Mouse (Mus musculus): ENCODE results near the gene Axdnd1. TPM values are rescaled to one million over a fixed set of nuclear protein-coding genes. Genes with fewer than 3 reads are reported as not detected.
"Not testable (repeated sequence)": the region's sequence is repeated elsewhere in the genome, so short reads cannot be mapped to it uniquely, and the experiment has no call there.

Gene Axdnd1
- total RNA-seq, 1 experiment from 2014 or later = 2.9 TPM

DNA sequence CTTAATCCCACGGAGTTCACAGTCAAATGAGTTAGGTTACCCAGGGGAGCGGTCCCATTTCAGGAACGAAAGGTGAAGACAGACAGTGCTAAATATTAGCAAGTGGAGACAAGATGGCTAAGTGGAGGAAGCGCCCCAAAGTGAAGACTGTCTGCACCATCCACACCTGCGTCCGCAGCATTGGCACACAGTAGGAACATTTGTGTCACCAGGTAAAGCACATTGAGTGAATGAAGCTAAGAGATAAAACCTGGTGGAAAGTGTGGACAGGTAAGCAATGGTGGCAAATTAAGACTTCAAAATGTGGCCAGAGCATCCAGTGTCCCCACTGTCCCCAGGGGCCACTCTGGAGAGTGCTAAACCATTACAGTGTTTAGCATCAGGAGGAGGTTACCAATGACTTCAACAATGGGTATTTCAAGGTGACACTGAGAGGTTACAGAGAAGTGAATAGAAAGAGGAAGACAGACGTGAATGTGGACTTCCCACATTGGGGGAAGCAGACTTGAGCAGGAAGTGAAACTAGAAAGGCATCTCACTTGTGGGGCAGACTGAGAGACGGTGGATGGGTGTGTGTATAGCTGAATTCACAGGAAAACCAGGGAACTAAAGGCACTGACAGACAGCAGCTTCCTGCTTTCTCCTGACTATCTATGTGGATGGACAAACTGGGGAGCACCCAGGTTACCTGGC lies 16.2 kb upstream of the Axdnd1 start:
- no peak for DNase-seq

- DNase-seq = no peak
Observed at GRCm38 (mm10) chr1:156433497-156433896, 12.5 kb upstream of the Axdnd1 start.

GRCm38 (mm10) chr1:156432498-156432897 lies 11.5 kb upstream of the Axdnd1 start:
- DNase-seq = no peak

DNA sequence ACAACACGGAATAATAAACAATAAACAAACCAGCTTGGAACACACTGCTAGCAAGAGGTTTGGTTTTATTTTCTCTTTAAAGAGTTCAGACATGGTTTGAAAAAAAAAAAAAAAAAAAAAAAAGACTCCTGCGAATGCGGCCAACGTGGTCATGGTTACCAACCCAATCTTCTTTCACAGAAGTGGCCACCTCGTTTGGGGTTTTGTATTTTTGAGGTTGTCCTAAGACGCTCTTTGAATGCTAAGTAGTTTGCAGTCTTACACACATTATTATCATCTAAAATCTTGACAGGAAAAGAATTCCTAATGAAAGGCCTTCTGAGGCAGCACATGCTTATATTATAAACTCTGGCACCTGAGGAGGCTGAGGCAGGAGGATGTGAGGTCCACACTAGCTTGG lies 7.5 kb upstream of the Axdnd1 start:
- no peak for DNase-seq

DNA sequence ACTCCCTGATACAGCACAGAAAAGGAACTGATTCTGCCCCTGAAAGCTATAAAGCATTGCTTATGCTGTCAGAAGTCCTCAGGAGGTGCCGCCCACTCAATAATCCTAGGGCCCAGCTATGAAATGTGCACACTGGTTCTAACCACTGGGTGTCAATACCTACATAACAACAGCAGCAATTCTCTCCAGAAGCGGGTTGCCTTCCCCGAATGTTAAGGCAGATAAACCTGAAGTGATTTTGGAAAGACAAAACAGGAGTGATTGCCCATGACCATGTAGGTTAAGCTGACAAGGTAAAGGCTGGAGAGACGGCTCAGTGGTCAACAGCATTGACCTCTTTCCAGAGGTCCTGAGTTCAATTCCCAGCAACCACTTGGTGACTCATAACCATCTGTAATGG lies 4.8 kb upstream of the Axdnd1 start:
- no peak for DNase-seq

DNA sequence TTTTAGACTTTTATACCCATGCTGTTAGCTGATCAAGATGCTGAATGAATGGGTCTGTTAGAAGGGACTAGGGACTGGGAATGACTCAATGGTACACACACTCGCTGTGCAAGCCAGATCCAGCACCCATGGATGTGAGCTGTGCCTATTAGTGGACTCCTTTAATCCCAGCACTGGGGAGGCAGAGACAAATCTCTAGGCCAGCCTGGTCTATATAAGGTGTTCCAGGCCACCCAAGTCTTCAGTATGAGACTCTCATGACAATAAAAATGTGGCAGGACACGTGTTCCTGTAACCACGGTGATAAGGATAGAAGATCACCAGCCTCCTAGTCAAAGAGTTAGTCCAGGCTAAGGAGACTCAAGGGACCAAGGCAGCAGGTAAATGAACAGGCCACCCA lies 3.1 kb upstream of the Axdnd1 start:
- no peak for DNase-seq

DNA sequence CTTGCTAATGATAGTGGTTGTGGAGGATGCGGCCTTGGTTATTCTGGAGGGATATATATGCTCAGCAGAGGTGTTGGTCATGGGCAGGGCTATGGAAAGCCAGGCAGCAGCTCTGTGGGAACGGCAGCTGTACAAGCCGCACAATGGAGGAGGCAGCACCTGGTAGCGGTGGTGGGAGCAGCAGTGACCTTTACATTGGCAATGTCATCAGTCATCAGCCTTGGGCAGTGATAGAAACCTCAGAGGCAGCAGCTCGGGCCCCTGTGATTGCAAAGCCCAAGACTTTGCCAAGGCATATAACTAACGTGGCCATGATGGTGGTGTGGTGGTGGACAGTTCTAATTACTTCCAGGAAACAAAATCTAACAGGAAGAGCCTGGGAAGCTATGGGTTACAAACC lies 2.5 kb upstream of the Axdnd1 start:
- DNase-seq = no peak

DNA sequence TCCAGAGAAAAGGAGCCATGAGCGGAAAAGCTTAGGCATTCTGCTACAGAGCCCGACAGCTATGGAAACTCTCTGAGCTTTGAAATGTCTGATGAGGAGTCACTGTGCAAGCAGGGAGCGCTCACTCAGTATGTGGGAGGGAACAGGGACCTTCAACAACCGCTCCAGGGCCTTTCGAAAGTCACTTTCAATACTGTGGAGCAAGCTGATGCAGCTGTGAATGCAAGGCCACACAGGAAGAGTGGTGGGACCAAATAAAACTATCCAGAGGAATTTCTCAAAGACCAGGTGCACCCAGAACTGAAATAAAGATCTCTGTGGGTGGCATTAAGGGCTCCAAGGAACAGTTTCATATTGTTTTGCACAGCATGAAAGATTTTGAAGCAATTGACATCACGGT lies 1.9 kb upstream of the Axdnd1 start:
- DNase-seq = no peak

DNA sequence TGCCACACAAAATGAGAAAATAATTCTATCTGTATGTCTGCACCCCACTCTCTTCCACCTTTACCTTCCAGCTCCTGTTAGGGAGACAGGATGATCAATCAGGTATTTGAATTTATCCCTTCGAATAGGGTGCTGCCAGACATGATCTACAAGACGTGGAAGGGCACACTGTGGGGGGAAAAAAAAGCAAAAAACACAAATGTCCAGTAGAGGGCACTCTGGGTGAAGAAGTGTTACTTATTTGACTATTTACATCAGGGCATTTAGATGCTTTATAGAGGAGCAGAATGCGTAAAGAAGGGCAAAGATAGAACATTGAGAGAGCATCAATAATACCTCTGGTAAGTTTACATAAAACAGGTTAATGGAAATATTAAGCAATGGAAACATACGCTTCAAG lies 2.8 kb downstream of the Axdnd1 start:
- no peak for DNase-seq

DNA sequence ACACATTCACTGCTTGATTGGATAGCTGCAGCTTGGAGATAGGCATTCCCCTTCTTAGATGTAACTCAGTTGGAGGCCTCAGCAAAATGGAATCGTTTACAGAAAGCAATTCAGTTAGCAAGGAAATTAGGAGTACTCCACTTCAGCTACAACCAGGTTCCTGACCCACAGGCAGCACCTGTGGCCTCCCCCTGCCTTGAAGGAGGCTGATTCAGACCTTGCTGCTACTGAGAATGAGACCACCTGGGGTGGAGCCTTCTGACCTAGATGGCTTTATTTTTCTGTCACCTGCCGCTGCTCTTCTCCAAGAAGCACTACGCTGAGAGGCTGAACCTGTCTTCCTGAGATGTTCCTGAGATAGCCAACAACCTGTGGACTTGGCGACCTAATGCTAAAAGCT lies 12.4 kb downstream of the Axdnd1 start:
- DNase-seq = no peak

DNA sequence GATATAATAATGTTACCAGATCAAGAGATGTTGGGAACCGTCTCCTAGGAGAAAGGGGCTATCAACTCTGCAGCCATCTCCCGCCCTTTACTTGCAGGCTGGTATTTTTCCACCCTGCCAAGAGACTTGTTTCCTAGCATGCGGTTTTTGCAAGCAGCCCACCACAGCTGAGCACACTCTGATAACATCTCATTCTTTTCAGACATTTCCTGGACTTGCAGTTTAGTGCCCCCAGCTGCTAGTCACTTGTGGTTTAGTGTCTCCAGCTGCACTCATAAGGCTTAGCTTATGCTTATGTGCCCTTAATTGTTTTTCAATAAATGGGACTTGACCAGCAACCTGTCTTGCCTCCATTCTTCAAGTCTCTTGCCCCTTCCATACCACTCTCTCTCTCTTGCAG lies 13.0 kb downstream of the Axdnd1 start:
- no peak for DNase-seq

DNA sequence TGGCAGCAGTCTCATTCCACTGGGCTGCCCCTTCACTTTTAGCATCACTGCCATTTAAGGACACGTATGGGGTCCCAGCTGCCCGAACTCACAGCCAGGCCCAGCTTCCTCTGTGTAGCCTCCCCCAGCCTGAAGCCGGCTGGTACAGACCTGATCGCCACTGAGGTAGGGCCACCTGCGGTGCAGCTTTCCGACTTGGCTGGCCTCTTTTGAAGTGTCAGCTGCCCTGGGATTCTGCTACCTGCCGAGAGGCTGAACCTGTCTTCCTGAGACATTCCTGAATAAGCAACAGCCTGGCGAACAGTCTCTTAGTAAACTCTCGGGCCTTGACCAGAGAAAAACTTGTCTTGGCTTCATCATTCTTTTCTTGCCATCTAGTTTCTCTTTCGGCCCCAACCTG lies 17.7 kb downstream of the Axdnd1 start:
- DNase-seq = no peak

GRCm38 (mm10) chr1:156402491-156402890 lies 18.5 kb downstream of the Axdnd1 start:
- no peak for DNase-seq

DNA sequence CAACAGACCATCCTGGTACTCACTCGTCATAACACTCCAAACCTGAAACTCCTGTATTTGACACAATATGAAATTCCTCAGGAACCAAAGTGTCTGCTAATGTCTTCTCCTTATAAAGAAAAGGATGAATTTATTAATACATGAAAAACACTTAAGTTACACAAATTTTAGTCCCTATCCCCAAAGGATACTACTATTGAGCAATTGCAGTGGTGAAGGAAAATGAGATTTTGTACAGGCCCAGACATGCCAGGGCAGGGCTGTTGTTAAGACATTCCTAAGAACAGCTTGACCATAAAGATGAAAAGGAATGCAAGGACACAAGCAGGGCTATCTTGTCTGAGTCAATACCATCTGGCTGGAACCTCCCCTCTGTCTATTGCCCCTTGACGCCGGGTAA lies 20.8 kb downstream of the Axdnd1 start:
- not testable (repeated sequence) for DNase-seq

DNA sequence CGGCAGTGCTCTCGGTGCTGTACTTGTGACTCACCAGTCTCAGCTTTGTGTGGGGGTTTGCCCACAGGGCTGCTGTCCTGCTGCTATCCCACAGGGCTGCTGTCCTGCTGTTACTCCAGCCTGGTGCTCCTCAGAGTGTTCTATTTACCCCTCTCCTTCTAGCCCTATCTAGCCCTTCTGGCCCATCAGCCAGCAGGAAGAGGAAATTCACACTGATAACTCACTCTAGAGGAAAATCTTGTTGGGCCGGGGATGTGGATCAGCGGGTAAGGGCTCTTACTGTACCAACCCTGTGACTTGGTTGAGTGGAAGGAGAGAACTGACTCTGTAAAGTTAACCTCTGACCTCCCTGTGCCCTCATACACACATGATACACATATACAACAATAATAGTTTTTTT lies 27.8 kb downstream of the Axdnd1 start:
- DNase-seq = no peak

- no peak for DNase-seq
Observed at GRCm38 (mm10) chr1:156386880-156387279, 34.1 kb downstream of the Axdnd1 start.

GRCm38 (mm10) chr1:156386232-156386631 lies 34.7 kb downstream of the Axdnd1 start:
- DNase-seq = no peak

DNA sequence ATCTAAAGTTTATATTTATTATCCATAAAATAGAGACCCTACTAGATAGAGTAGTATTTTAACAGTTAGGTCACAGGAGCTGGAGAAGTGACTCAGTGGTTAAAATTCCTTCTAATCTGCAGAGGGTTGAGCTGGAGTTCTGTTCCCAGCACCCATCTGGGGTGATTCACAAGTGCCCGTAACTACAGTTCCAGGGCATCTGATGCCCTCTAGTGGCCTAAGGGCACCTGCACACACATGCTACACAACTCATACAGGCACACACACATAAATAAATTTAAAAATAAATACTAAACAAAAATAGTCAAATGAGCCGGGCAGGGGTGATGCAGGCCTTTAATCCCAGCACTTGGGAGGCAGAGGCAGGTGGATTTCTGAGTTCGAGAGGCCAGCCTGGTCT lies 39.7 kb downstream of the Axdnd1 start:
- DNase-seq = no peak

DNA sequence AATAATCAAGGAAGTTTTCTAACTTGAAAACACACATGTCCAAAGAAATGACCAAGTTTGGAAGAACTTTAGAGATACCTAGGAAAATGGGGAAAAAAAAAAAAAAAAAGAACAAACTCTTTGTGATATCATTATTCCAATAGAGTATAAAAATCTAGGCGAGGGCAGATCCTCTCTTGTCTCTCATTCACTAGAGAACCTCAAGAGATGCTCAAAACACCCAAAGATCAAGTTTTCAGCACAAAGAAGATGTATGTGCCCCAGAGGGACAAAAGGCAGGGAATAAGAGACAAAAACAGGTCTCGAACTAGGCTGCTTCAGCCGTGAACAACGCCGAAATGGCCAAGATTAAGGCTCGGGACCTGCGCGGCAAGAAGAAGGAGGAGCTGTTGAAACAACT lies 55.2 kb downstream of the Axdnd1 start, which contains the start of gene Gm2000:
Gene Gm2000, plus strand, starts transcription at position 301 of the 400 bp plus-strand sequence.
- DNase-seq = no peak

GRCm38 (mm10) chr1:156352466-156352865 lies 68.5 kb downstream of the Axdnd1 start:
- no peak for DNase-seq

GRCm38 (mm10) chr1:156350441-156350840 lies 70.5 kb downstream of the Axdnd1 start:
- no peak for DNase-seq

GRCm38 (mm10) chr1:156349031-156349430 lies 71.9 kb downstream of the Axdnd1 start:
- no peak for DNase-seq

DNA sequence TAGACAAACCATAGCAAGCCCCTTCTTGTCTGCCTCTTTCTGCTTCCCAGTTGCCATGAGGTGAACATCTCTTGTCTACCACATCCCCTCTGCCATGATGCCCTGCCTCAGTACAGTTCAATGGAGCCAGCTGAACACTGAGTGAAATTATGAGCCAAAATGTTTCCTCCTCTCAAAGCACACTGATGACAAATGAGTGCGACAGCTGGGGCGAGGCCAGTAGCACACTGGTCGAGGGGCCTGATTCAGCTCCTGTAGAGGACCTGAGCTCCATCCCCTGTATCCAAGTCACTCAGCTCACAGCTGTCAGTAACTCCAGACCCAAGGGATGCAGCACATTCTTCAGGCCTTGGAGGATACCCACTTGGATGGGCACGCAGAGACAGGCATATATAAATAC lies 75.3 kb downstream of the Axdnd1 start:
- DNase-seq = no peak

GRCm38 (mm10) chr1:156344433-156344832 lies 76.5 kb downstream of the Axdnd1 start:
- DNase-seq = no peak

- no peak for DNase-seq
Observed at GRCm38 (mm10) chr1:156340847-156341246, 80.1 kb downstream of the Axdnd1 start.
